Mouse (Mus musculus): ENCODE data around the gene Wdr5. TPM values are rescaled to one million over a fixed set of nuclear protein-coding genes. Genes with fewer than 3 reads are reported as not detected.

Wdr5 gene
- total RNA-seq (2023): 10 to 100 TPM; 44.7 to 47.0 TPM

GRCm38 (mm10) chr2:27514639-27515328 lies at the start of gene Wdr5:
Gene Wdr5, plus strand, starts transcription at chr2:27515157.

GRCm38 (mm10) chr2:27507562-27507961 lies 7.4 kb upstream of the Wdr5 start, which contains the start of gene Brd3:
Gene Brd3, minus strand, starts transcription at chr2:27507662.

Other genes starting within 250 kb of the Wdr5 start
- gene Vav2, start 88.1 kb upstream of the Wdr5 start, total RNA-seq (2023): 100 to 1,000 TPM; 160 to 170 TPM
- under 1 TPM in 1 of 2 experiments, not detected in 1; 0.42 TPM for gene Brd3os, start 72.8 kb upstream of the Wdr5 start, total RNA-seq (2023)
- gene Brd3, start 7.5 kb upstream of the Wdr5 start, total RNA-seq (2023): 10 to 100 TPM; 46.8 to 47.1 TPM
- gene Rxra, start 161.3 kb downstream of the Wdr5 start, total RNA-seq (2023): 1 to 10 TPM; 1.5 to 2.2 TPM

Data from B cell, adult 67 days (primary cell).